Mouse (Mus musculus): ENCODE results near the gene Ogdh. TPM values are rescaled to one million over a fixed set of nuclear protein-coding genes. Genes with fewer than 3 reads are reported as not detected.
A peak's percentile ranks its signal among the peaks of the same experiment; 100 is the strongest.
"Not testable (repeated sequence)": the region's sequence is repeated elsewhere in the genome, so short reads cannot be mapped to it uniquely, and the experiment has no call there.

The Ogdh gene
- total RNA-seq, 2 experiments from 2014 or later, result 315 to 321 TPM

- no peak for DNase-seq (ENCODE audit: low spot score in 2 of 2)
Measured at GRCm38 (mm10) chr11:6364581-6365275, 73.3 kb downstream of the Ogdh start.

GRCm38 (mm10) chr11:6365885-6366284 lies 74.5 kb downstream of the Ogdh start:
- DNase-seq (ENCODE audit: low spot score in 2 of 2), result peak in 1 of 2 experiments; percentile 44

GRCm38 (mm10) chr11:6366434-6366833 lies 75.0 kb downstream of the Ogdh start:
- DNase-seq (ENCODE audit: low spot score in 2 of 2), result no peak

GRCm38 (mm10) chr11:6367156-6367555 lies 75.7 kb downstream of the Ogdh start:
- DNase-seq (ENCODE audit: low spot score in 2 of 2), result no peak

- not testable (repeated sequence) for DNase-seq (ENCODE audit: low spot score in 2 of 2)
Measured at GRCm38 (mm10) chr11:6367986-6368385, 76.6 kb downstream of the Ogdh start.

- DNase-seq (ENCODE audit: low spot score in 2 of 2), result no peak
Measured at GRCm38 (mm10) chr11:6371376-6372155, 80.1 kb downstream of the Ogdh start.

- DNase-seq (ENCODE audit: low spot score in 2 of 2), result no peak
Measured at GRCm38 (mm10) chr11:6372784-6373183, 81.4 kb downstream of the Ogdh start.

- no peak for DNase-seq (ENCODE audit: low spot score in 2 of 2)
Measured at GRCm38 (mm10) chr11:6380916-6381315, 89.5 kb downstream of the Ogdh start.

- DNase-seq (ENCODE audit: low spot score in 2 of 2), result no peak
Measured at GRCm38 (mm10) chr11:6388126-6388725, 96.8 kb downstream of the Ogdh start.

GRCm38 (mm10) chr11:6388726-6389413 lies 97.4 kb downstream of the Ogdh start, which contains the start of gene Zmiz2:
Zmiz2 (plus strand) TSS chr11:6389074.
- DNase-seq (ENCODE audit: low spot score in 2 of 2), result peak; percentile 86 to 88

GRCm38 (mm10) chr11:6389483-6389921 lies 98.1 kb downstream of the Ogdh start:
- DNase-seq (ENCODE audit: low spot score in 2 of 2), result no peak

- DNase-seq (ENCODE audit: low spot score in 2 of 2), result no peak
Measured at GRCm38 (mm10) chr11:6390376-6391053, 99.1 kb downstream of the Ogdh start.

- DNase-seq (ENCODE audit: low spot score in 2 of 2), result no peak
Measured at GRCm38 (mm10) chr11:6391516-6392276, 100.3 kb downstream of the Ogdh start.

- DNase-seq (ENCODE audit: low spot score in 2 of 2), result no peak
Measured at GRCm38 (mm10) chr11:6392857-6393256, 101.4 kb downstream of the Ogdh start.

GRCm38 (mm10) chr11:6393866-6394265 lies 102.4 kb downstream of the Ogdh start:
- DNase-seq (ENCODE audit: low spot score in 2 of 2), result no peak

- no peak for DNase-seq (ENCODE audit: low spot score in 2 of 2)
Measured at GRCm38 (mm10) chr11:6395565-6395964, 104.1 kb downstream of the Ogdh start.

GRCm38 (mm10) chr11:6398141-6398540 lies 106.7 kb downstream of the Ogdh start:
- no peak for DNase-seq (ENCODE audit: low spot score in 2 of 2)

GRCm38 (mm10) chr11:6402515-6403510 lies 111.4 kb downstream of the Ogdh start:
- peak; percentile 61 to 62 for DNase-seq (ENCODE audit: low spot score in 2 of 2)
